Mouse (Mus musculus): ENCODE data around the gene Klf15.

Gene Klf15

DNA sequence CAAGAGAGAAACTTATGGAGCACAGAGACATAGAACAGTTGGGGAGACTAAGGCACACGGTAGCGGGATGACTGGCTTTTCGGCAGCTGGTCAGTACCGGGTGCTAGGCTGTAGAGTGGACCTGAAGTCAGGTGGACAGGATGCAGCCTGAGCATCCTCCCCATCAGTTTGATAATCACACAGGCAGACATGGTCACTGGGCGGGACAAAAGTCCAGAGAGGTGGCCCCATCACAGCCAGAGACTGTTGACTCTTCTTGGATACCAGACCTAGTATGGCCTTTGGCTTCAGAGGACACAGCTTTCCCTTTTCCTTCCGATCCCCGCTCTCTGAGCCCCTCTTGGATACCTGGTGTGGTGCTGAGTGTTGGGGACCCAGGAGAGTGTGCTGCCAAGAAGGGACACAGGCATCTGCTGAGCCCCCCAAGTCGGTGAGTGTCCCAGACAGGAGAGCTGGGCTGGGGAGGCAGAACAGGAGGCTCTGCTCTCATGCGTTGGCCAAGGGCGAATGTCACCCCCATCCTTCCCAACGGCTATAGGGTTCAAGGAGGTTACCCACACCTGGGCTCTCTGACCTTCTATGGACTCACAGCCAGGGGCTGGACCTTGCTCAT is 2.8 kb downstream of the Klf15 start:
- no peak for DNase-seq (ENCODE audit: inconsistent ontology term)

DNA sequence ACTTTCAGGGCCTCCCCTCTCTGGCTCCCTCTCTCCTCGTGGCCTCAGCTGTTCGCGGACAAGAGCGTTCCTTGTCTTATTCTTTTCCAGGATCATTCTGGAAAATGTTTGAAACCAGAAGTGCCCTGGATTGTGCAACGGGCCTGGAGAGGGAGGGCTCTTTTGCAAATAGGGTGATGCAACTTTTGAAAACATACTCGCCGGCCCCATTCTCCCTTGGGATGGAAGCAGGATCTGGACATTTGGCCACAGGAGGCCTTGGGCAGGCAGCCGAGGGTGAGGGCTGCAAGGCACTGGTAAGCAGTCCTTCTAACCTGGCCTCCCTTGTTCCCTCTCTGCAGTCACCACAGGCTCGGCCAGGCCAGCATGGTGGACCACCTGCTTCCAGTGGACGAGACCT is 3.7 kb downstream of the Klf15 start:
- DNase-seq (ENCODE audit: inconsistent ontology term) = no peak

DNA sequence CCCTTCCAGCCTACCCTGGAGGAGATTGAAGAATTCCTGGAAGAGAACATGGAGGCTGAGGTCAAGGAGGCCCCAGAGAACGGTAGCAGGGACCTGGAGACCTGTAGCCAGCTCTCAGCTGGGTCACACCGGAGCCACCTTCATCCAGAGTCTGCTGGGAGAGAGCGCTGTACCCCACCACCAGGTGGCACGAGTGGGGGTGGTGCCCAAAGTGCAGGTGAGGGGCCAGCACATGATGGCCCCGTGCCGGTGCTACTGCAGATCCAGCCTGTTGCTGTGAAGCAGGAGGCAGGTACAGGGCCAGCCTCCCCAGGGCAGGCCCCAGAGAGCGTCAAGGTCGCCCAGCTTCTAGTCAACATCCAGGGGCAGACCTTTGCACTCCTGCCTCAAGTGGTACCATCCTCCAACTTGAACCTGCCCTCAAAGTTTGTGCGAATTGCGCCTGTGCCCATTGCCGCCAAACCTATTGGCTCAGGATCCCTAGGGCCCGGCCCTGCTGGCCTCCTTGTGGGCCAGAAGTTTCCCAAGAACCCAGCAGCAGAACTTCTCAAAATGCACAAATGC is 4.6 kb downstream of the Klf15 start:
- no peak for DNase-seq (ENCODE audit: inconsistent ontology term)

DNA sequence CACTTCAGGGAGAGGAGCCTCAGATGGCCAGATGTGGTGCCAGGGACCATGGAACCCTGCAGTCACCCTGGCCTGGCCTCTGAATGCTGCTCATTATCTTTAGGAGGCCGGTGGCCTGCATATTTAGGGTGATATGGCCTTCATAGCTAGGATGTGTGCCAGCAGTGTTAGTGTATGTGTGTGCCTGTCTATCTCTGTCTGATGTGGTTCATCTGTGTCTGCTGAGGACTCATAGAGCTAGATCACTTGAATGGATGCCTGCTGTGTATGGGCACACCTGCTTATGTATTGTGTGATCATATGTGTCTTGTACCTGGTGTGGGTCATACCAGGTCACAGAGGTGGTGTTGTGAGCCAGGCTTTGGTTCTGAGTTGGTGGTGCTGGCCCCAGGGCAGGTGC is 5.8 kb downstream of the Klf15 start:
- DNase-seq (ENCODE audit: inconsistent ontology term) = no peak

DNA sequence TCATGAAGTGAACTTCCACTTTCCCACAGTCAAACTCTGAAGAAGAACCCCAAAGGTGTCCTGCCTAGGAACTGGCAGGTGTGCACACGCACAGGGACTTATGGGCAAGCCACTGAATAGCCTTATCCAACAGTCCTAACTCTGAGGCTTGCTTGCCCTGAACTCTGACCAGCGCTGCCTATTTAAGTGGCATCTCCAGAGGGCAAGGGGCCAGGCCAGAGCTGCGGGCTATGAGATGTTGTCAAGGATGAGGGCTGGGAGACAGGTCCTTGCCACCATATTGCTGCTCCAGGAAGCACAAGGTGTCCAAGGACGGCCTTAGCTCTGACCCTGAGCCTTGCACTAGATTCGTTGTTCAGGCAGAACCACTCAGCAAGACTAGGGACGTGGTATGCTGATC is 6.7 kb downstream of the Klf15 start:
- DNase-seq (ENCODE audit: inconsistent ontology term) = no peak

DNA sequence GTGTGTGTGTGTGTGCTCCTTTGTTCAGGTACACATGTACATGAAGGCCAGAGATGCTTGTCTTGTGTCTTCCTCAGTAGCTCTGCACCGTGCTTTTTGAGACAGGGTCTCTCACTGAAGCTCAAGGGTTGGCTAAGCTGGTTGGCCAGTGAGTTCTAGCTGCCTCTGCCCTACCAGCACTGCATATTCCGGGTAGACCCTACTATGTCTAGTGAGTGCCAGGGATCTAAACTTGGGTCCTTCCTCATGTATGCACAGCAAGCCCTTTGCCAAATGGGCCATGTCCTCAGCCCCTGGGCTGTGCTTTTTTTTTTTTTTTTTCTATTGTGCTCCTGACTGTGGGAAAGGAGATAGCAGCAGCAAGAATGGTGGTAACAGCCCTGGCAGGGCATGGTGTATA is 7.9 kb downstream of the Klf15 start:
- no peak for DNase-seq (ENCODE audit: inconsistent ontology term)

DNA sequence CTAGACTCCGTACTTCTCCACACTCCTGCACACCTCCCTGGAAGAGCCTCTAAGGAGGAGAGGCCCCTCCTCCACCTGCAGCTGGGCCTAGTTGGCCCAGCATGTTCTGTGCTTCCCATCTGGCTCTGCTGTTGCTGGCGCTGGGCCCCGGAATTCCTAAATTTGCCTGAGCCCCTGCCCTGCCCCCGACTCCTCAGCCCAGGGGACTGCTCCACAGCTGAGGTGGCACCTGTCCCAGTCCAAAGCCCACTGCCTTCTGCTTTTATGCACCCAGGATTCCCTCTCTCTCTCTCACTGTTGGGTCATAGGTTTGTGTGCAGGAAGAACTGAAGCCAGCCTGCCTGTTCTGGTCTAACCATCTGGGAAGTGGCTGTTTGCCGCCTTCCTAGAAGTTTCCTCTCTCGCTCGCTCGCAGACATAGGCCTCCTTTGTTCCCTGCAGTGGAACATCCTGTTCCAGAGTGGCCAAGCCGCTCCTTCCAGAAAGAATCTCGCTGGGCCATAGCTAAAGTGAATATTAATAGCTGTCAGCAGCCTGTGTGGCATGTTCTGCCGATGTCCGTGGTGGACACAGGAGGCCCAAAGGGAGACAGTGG is 8.7 kb downstream of the Klf15 start:
- peak; percentile 61 for DNase-seq (ENCODE audit: inconsistent ontology term)

DNA sequence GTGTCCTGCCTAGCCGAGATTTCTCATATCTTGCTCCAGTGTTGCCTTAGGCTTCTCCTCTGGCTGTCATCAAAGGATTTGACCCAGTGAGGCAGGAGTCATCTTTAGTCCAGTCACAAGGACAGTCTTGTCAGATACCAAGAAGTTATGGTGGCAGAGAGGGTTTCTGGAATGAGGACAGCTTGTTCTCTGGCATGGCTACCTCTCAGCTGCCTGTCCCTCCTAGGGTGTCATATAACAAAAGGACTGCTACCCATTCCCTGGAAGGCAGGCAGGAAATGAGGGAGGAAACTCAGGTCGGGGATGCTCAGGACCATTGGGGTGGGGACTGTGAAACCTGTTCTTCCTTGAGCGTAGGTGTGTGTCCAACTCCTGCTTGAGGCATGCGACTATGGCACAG is 9.7 kb downstream of the Klf15 start:
- DNase-seq (ENCODE audit: inconsistent ontology term) = no peak

DNA sequence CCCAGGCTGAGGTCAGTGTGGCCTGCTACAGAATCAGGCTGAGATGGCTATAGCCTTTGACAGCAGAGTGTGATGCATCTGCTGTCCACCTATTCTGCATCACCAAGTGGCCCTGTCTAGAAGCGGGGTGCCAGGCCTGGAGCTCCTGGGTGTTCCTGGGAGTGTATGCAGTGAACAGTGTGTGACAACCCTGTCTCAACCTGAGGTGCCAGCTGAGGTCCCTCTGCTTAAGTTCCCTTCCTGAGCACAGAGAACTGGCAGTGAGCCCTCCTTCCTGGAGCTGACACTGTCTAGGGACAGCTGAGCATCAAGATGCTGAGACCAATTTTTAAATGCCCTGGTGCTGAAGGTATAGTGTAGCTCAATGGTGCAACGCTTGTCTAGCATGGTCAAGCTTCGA is 10.3 kb downstream of the Klf15 start:
- DNase-seq (ENCODE audit: inconsistent ontology term) = no peak

DNA sequence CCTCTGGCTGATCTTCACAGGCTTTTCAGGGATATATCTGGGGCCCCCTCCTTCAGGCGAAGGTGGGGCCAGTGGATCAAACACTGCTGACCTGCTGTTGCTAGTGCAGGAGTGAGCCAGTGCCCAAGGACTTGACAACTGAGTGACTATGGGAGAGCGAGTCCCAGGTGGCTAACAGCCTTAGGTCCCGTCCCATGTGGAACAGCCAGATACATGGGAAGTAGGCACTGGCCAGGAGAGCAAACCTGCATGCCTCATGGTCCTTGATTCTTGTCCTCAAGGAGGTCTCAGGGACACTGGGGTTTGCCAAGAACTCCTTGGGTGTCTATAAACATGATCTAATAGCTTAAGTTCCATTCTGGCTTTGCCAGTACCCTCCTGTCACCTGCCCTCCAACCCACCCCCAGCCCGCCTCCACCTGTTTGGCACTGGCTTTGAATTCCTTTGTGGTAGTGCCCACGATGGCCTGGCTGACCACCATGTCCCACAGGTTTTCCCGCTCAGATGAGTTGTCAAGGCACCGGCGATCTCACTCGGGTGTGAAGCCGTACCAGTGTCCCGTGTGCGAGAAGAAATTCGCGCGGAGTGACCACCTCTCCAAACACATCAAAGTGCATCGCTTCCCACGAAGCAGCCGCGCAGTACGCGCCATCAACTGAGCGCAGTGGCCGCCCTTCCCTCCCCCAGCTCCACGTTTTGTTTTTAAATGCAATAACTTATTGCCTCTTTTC is 11.4 kb downstream of the Klf15 start:
- DNase-seq (ENCODE audit: inconsistent ontology term) = no peak

DNA sequence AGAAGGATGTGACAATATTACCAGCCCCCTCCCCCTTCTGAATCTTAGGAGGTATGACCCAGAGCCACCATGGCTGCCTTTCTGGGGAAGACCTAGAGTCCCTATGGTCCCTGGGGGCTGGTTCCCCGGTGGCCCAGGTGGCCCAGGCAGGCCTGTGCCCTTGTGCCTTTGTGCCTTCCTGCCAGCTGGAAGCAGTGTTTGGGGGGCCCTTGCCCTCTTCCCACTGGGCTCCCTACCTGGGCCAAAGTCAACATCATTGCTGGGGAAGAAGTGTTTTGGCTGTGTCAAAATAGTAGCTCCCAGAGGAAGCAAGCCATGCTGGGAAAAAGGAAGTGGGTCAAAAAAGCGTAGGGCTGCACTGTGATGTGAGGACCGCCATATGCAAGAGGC is 12.0 kb downstream of the Klf15 start:
- DNase-seq (ENCODE audit: inconsistent ontology term) = no peak

DNA sequence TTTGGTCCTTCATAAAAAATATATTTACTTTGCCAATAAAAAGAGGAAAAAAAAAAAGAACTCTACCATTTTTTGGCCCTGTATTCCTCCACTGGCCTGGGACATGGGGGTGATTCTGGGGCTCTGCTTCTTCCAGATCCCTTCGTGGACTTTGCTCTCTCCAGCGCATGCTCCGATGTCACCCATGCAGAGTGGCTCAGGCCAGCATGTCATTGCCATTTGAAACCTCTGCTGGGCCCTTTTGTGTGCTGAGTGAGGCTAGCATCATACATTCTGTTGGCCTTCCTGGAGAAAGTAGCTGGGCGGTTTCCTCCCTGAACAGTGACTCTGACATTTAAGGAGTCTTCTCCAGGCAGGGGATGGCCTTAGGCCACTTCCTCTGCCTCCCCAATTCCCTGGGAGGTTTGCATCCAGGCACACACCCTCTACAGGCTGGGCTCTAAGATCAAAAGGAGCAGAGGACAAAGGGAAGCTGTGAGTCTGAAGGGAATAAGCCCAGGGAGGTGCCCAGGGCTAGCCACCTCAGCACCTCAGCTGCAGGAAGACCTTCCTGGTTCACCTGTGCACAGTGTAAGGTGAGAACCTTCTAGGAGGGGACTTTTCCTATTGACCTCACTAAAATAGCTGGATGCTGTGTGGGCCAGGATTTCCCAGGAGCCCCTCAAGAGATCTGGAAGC is 12.9 kb downstream of the Klf15 start:
- no peak for DNase-seq (ENCODE audit: inconsistent ontology term)

DNA sequence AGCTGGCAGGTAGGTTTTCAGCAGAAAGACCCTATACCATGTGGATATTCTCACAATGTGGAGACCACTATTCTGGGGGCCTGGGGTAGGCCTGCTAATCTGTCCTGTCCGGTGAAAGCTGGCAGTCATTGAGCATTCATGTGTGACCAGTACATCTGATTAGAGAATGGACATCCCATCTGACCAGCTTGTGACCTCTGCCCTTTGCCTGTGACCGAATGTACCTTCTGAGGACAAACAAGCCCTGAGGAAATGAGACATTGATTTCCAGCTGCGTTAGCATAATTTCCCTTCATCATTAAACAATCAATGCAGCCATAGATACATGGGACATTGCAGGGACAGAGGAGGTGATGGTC is 13.5 kb downstream of the Klf15 start:
- DNase-seq (ENCODE audit: inconsistent ontology term) = no peak

DNA sequence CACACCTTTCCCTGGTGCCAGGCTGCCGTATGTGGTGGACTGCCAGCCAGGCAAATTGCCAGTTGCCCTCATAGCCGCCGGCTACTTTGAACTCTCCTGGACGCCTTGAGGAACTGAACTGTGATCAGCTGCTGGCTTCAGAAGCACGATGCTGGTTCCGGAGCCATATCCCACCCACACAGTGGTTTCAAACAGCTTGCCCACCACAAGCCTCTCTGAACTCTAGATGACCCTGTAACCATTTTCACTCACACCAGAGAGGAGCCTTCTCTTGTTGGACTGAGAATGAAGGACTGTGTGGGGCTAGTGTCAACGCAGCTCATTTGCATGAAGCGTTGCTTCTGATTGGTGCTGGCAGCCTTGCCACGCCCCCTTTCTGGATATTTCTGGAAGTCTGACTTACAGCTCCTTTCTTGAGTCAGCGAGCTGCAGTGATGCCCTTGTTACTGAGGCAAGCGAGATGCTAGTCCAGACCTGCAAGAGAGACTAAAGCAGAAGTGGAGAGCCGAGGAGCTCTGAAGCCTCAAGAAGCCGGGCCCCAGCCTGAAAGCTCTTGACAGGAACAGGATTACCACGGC is 14.7 kb downstream of the Klf15 start:
- DNase-seq (ENCODE audit: inconsistent ontology term) = peak; percentile 85

DNA sequence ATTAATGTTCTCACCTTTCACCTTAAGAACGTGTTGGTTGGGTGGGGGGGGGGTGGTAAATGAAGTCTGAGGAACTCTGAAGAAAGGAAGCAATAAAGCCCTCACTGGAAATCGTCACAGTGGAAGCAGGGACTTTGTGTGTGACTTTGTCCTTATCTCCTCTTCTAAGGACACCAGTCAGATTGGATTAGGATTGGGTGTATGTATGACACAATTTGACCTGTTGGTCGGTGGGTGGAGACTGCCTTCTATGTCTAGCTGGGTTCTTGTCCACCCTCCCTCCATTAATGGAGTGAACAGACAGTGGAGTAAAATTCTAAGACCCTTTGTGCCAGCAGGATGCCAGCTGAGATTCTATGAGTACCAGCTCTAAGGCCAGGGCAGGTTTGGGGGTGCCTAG is 21.9 kb downstream of the Klf15 start:
- no peak for DNase-seq (ENCODE audit: inconsistent ontology term)

DNA sequence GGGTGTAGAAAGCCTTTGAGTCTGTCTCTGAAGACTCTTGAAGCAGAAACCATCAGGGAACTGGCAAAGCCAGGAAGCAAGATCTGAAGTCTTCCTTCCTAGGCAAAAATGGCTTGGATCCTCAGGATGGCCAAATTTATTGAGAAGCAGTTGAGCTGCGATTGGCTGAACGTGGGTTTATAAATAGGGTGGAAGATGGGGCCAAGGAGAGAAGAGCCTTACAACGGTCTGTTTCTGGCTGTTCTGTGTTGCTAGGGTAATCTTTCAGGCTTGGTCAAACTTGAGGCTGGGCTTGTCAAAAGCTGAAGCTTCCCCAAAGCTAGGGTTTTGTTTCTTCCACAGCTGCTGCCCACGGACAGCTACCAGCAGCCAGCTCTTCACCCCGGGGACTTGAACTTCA is 22.5 kb downstream of the Klf15 start:
- DNase-seq (ENCODE audit: inconsistent ontology term) = no peak

DNA sequence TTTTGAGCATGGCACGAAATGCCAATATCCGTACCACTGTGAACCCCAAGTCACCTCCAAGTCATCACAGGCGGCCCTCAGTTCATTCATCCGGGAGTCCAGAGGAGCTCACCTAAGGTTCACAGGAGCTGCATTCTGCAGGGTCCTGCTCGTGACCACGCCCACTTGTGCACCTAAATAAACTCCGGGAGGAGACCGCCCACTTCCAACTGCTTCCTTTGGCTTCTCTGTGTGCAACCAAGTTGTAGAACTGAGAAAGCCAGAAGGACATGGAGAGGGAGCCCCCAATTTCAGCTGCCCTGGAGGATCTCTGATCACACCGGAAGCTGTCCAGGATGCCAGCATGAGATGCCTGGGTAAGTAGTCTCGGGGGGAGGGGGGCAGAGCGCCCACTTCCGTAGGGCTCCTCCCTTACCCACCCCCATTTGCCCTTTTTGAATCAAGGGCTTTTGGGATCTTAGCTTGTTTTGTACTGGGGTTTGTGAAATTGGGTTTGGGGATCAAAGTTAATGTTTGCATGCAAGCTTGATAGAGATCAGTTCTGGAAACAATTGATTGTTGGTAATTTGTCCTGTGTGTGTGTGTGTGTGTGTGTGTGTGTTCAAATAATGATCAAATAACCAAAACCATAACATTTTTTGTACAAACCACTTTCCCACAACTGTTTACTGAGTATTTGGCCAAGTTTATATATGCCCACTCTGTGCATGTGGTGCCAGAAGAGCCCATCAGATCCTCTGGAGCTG is 24.0 kb downstream of the Klf15 start, which contains the start of gene Aldh1l1:
TSS of gene Aldh1l1 (plus strand) at position 252 of the 746 bp plus-strand sequence.
- DNase-seq (ENCODE audit: inconsistent ontology term) = no peak

DNA sequence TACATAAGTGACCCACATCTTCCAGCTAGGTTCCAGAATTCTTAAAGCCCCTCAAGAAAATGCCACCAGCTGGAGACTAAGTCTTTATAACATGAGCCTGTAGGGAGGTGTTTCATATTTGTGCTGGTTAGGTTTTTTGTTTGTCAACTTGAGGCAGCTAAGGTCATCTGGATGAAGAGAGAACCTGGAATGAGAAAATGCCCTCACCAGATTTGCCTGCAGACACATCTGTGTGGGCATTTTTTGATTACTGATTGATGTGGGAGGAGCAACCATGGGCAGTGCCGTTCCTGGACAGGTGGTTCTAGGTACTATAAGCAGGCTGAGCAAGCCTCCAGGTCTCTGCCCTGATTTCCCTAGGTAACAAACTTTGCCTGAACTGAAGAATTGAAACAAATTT is 25.2 kb downstream of the Klf15 start:
- DNase-seq (ENCODE audit: inconsistent ontology term) = no peak

DNA sequence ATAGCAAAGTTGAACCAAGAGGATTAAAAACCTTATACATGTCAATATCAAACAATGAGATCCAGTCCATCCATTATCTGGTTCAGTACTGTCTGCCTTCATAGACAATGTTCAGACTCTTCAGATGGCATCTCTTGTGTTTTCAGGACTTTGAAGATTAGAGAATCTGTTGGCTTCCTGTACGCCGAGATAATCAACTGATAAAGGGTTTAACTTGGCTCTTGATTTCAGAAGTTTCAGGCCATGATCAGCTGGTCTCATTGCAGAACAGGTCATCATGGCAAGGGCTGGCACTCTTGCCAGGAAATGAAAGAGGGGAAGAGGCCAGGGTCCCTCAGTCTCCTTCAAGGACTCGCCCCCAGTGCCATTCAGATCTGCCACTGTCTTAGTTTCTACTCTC is 27.2 kb downstream of the Klf15 start:
- DNase-seq (ENCODE audit: inconsistent ontology term) = no peak

DNA sequence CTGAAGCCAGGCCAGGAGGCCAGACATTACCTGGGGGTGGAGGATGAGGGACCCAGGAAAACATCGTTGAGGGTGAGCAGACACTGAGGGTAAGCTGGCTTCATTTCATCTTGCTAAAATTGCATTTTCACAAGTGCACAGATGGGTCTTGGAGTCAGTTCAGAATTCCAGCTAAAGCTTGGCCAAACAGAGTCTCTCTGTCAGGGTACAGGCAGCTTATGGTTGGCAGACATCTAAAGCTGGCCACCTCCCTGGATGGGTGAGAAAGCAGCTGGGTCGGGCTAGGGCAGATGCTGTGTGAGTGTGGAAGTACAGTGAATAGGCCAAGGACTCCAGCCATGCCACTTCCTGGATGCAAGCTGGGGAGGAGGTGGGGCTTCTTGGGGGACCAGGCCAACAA is 28.6 kb downstream of the Klf15 start:
- DNase-seq (ENCODE audit: inconsistent ontology term) = no peak

DNA sequence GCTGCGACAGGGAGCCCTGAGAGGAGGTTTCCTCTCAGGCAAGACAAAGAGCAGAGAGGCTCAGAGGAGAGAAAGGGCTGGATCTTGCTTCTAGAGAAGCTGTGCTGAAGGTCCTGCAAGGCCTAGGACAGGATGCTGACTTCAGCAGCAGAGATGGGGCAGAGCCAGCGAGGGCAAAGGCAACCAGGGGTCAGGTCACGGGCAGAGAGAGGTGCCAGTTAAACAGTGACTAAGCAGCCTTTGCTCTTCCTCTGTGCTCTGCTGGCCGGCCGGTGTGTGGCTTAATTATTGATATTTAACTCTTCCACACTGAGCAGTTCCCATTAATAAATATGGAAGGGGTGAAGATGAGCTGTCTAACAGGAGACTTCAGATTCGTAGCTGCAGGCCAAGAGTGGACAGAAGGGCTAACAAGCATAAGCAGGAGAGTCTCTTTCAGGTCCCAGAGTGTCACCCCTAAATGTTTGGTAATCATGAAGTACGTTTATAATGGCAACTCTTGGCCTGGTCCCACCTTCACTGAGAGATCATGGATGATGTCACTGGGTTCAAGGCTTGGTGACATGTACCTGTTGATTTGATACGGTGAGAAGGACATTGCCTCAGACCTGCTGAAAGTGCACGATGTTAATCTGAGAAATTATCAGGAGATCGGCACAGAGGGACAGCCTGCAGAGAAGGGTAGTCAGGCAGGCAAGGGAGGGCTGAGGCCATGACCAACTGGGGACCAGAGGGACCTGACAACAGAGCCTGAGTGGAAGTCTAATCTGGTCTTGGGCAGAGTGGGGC is 29.8 kb downstream of the Klf15 start:
- no peak for DNase-seq (ENCODE audit: inconsistent ontology term)
